Mouse (Mus musculus) frontal cortex, postnatal 10 days (tissue): ENCODE data around the gene Lonrf2.

Source experiments
- DNase-seq, 2 experiments: peaks; one replicate each; pipeline ENCODE4 v3.0.0; 2022; ENCODE audit warnings: low spot score in 2 of 2, mixed read lengths in 1 of 2

The Lonrf2 gene

GRCm38 (mm10) chr1:38835568-38836476 is 689 bp downstream of the Lonrf2 start:
- DNase-seq: peak; percentile 28 to 58

GRCm38 (mm10) chr1:38834899-38835298 is 1.6 kb downstream of the Lonrf2 start:
- DNase-seq: no peak

- no peak for DNase-seq
Measured at GRCm38 (mm10) chr1:38824926-38825325, 11.6 kb downstream of the Lonrf2 start.

- no peak for DNase-seq
Measured at GRCm38 (mm10) chr1:38823851-38824250, 12.7 kb downstream of the Lonrf2 start.

GRCm38 (mm10) chr1:38819691-38820090 is 16.8 kb downstream of the Lonrf2 start:
- DNase-seq: no peak

GRCm38 (mm10) chr1:38817671-38818070 is 18.8 kb downstream of the Lonrf2 start:
- no peak for DNase-seq

GRCm38 (mm10) chr1:38817268-38817667 is 19.2 kb downstream of the Lonrf2 start:
- no peak for DNase-seq

GRCm38 (mm10) chr1:38816306-38816705 is 20.2 kb downstream of the Lonrf2 start:
- no peak for DNase-seq

GRCm38 (mm10) chr1:38807121-38807520 is 29.4 kb downstream of the Lonrf2 start:
- DNase-seq: no peak

GRCm38 (mm10) chr1:38800402-38800801 is 36.1 kb downstream of the Lonrf2 start:
- no peak for DNase-seq

GRCm38 (mm10) chr1:38799304-38799703 is 37.2 kb downstream of the Lonrf2 start:
- no peak for DNase-seq

GRCm38 (mm10) chr1:38796936-38797335 is 39.6 kb downstream of the Lonrf2 start:
- DNase-seq: no peak

- no peak for DNase-seq
Measured at GRCm38 (mm10) chr1:38795496-38795895, 41.0 kb downstream of the Lonrf2 start.

GRCm38 (mm10) chr1:38791016-38791810 is 45.3 kb downstream of the Lonrf2 start:
- DNase-seq: no peak

- DNase-seq: no peak
Measured at GRCm38 (mm10) chr1:38789988-38790602, 46.4 kb downstream of the Lonrf2 start.

GRCm38 (mm10) chr1:38788904-38789303 is 47.6 kb downstream of the Lonrf2 start:
- DNase-seq: no peak

GRCm38 (mm10) chr1:38787443-38787842 is 49.1 kb downstream of the Lonrf2 start:
- DNase-seq: peak; percentile 39 to 64

- DNase-seq: no peak
Measured at GRCm38 (mm10) chr1:38786358-38786757, 50.2 kb downstream of the Lonrf2 start.

- DNase-seq: no peak
Measured at GRCm38 (mm10) chr1:38778271-38778670, 58.2 kb downstream of the Lonrf2 start.

GRCm38 (mm10) chr1:38777500-38777899 is 59.0 kb downstream of the Lonrf2 start:
- DNase-seq: no peak

- DNase-seq: no peak
Measured at GRCm38 (mm10) chr1:38775713-38776112, 60.8 kb downstream of the Lonrf2 start.

GRCm38 (mm10) chr1:38770676-38771075 is 65.8 kb downstream of the Lonrf2 start:
- no peak for DNase-seq
